Mouse (Mus musculus) megakaryocyte, embryonic 14.5 days (primary cell): ENCODE results near the gene Mbd4.

ENCODE experiments used
- FLI1 ChIP-seq: IDR thresholded peaks from 2 replicates; pipeline ENCODE4 v1.6.1; 2012; ENCODE audit warnings: low read length, inconsistent platforms, mixed read lengths
- GATA1 ChIP-seq: IDR thresholded peaks from 3 replicates; pipeline ENCODE4 v1.6.1; 2012; ENCODE audit warnings: mixed read lengths, low read length, inconsistent platforms, borderline replicate concordance

GRCm38 (mm10) chr6:115808488-115809231, 44.5 kb downstream of the Mbd4 start, which contains the start of gene Rpl32:
- TF ChIP-seq GATA1 (no peak), FLI1 (peak; percentile 47; the same call in 1 of the 2 replicates)
